Mouse (Mus musculus) activated CD4-positive, CD25-positive, alpha-beta regulatory T cell, adult 9 weeks (primary cell): Measurements from ENCODE around the gene Ugt1a2. TPM values are rescaled to one million over a fixed set of nuclear protein-coding genes. Genes with fewer than 3 reads are reported as not detected.

Experiments used
- polyA plus RNA-seq: library from polyadenylated mRNA; unstranded; fragments of 100-300 nt; shearing (Covaris generic); gene quantifications from one replicate; pipeline ENCODE4 v1.2.1, GENCODE M21; 2017

Ugt1a2 gene
- polyA plus RNA-seq = not detected

DNA sequence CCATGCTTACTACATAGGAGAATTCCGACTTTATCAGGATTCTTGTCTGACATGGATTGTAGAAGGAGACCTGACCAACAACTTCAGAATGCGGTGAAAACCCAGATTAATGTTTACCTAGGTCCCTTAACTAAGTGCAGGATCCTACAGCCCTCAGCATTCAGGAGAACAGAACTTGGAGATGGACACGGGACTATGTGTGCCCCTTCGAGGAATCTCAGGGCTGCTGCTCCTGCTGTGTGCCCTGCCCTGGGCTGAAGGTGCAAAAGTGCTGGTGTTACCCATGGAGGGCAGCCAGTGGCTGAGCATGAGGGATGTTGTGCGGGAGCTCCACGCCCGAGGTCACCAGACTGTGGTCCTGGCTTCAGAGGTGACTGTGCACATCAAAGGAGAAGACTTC lies at the start of gene Ugt1a2:
Ugt1a2 (plus strand) TSS at position 146 of the 400 bp plus-strand sequence.

DNA sequence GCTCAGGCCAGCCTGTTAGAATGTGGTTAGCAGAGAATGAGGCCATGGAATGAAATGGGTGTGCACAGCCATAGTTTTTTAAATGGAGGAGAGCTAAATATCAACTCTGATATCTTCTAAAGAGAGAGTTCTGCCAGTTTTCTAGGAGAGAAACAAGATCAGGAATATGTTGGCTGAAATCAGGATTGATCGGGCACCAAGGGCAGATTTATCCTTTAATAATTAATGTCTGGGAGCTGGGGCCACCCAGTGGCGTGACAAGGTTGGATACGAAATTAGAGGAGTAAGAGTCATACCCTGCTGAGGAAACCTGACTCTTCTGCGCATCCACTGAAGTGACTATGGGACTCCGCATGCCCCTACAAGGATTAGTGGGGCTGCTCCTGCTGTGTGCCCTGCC lies 34.7 kb upstream of the Ugt1a2 start, which contains the start of gene Ugt1a5:
Ugt1a5 (plus strand) TSS at position 302 of the 400 bp plus-strand sequence.

GRCm38 (mm10) chr1:88205294-88205922 lies 5.0 kb downstream of the Ugt1a2 start, which contains the start of gene Dnajb3:
TSS of gene Dnajb3 (minus strand) at chr1:88205782.

GRCm38 (mm10) chr1:88211812-88212211 lies 11.4 kb downstream of the Ugt1a2 start, which contains the start of gene Ugt1a1:
TSS of gene Ugt1a1 (plus strand) at chr1:88211959.

DNA sequence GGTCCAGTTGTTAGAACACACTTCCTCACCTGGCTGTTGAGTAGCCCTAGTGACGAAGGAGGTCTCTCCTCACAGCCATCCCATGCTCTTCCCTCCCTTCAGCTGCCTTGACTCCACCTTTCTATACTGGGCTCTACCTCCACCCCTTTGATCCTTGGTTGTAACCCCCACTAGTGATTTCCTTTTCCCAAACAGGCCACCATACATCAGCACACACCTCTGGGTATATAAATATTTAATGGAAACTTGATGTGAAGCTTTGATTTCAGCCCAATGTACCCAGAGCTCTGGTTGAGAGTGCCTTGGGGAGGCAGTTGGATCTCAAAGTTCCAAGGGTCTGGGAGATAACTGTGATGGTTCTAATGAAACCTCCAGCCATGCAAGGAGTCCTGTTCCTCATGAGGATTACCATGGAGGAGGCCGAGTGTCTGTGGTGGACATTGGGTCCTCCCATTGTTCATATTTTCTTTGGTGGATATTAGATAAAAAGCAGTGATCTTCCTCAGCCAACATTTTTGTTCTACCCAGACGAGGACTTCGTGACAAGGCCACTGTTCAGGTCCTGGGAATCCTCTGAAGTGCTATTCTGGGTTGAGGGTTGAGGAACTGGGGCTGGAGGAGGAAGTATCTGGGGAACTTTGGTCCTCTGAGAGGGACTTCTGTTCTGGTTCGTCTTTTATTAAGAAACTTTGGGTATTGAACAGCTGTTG lies 26.4 kb downstream of the Ugt1a2 start, which contains the start of gene Mroh2a:
Mroh2a (plus strand) TSS at position 317 of the 710 bp plus-strand sequence.

Other genes starting within 250 kb of the Ugt1a2 start
- gene Usp40, start 192.1 kb upstream of the Ugt1a2 start, polyA plus RNA-seq = 21.1 TPM
- not detected for gene Ugt1a10, start 145.2 kb upstream of the Ugt1a2 start, polyA plus RNA-seq
- 0.15 TPM for gene Ugt1a9, start 129.8 kb upstream of the Ugt1a2 start, polyA plus RNA-seq
- gene Ugt1a8, start 112.8 kb upstream of the Ugt1a2 start, polyA plus RNA-seq = not detected
- gene Ugt1a7c, start 105.5 kb upstream of the Ugt1a2 start, polyA plus RNA-seq = 0.90 TPM
- gene Ugt1a6b, start 97.3 kb upstream of the Ugt1a2 start, polyA plus RNA-seq = not detected
- 0.66 TPM for gene Ugt1a6a, start 65.8 kb upstream of the Ugt1a2 start, polyA plus RNA-seq
- gene Ugt1a5, start 34.6 kb upstream of the Ugt1a2 start, polyA plus RNA-seq = not detected
- gene Dnajb3, start 5.2 kb downstream of the Ugt1a2 start, polyA plus RNA-seq = 0.53 TPM
- not detected for gene Ugt1a1, start 11.4 kb downstream of the Ugt1a2 start, polyA plus RNA-seq
- 0.75 TPM for gene Mroh2a, start 26.4 kb downstream of the Ugt1a2 start, polyA plus RNA-seq
- 115 TPM for gene Hjurp, start 77.0 kb downstream of the Ugt1a2 start, polyA plus RNA-seq
- gene Trpm8, start 77.1 kb downstream of the Ugt1a2 start, polyA plus RNA-seq = not detected
- not detected for gene Spp2, start 206.4 kb downstream of the Ugt1a2 start, polyA plus RNA-seq